Mouse (Mus musculus): ENCODE results near the gene Abhd17b. TPM values are rescaled to one million over a fixed set of nuclear protein-coding genes. Genes with fewer than 3 reads are reported as not detected.
"Not testable (repeated sequence)": the region's sequence is repeated elsewhere in the genome, so short reads cannot be mapped to it uniquely, and the experiment has no call there.

Abhd17b gene
- polyA plus RNA-seq, 1 experiment from 2014 or later = 29.1 TPM

DNA sequence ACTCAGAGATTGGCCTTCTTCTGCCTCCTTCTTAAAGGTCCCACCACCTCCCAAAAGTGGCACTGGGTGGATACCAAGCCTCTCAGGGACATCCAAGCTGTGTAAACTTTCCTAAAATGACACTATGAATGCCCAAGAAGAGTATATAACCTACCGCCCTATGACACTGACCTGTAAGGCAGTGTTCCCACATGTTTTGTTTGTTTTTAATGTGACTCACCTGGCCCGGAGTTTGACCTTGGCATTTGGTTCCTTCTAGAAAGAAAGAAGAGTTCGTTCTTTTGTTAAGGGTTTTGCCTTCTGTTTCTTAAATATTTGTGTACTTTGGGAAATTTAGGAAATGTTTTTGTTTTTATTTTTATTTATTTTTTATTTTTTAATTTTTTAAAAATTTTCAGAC lies 66.2 kb downstream of the Abhd17b start:
- Histone ChIP-seq H3K4me3 (replicated peaks) (no peak overlapping the region), H3K27me3 (no peaks in the 10 kb centered on the region), H3K4me1 (peaks cover 11% of the 10 kb centered on the region), H3K9me3 (replicated peaks) (no peaks in the 10 kb centered on the region), H3K9ac (no peak overlapping the region), H3K36me3 (no peaks in the 10 kb centered on the region), H3K4me2 (no peak overlapping the region), H3K27ac (no peak overlapping the region)
- ATAC-seq (replicated peaks; ENCODE audit: low FRiP score) = no peak
- 85% methylated on average over 3 of the region's 3 CpGs for WGBS

DNA sequence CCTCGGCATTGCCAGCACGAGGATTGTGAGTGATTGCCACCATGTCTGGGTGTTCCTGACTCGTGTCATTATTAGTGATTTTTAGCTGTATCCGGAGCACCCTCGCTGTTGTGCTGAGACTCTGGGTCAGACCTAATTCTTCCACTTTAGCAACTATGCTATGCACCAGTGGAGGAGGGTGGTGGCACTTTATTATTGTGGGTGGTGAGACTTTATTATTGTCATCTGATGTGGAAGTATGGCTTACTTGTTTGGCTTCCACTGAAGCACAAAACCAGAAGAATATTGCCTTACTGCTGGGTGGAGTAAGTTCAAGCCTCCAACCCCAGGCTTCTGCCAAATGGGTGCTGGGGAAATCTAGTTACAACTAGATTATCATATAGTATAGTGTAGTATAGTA lies 68.0 kb downstream of the Abhd17b start:
- Histone ChIP-seq H3K27ac (no peak overlapping the region), H3K27me3 (no peaks in the 10 kb centered on the region), H3K36me3 (no peaks in the 10 kb centered on the region), H3K4me2 (no peak overlapping the region), H3K4me1 (no peaks in the 10 kb centered on the region), H3K9me3 (replicated peaks) (no peaks in the 10 kb centered on the region), H3K9ac (no peak overlapping the region), H3K4me3 (replicated peaks) (no peak overlapping the region)
- no peak for ATAC-seq (replicated peaks; ENCODE audit: low FRiP score)
- WGBS = 95% methylated on average over 5 of the region's 5 CpGs

DNA sequence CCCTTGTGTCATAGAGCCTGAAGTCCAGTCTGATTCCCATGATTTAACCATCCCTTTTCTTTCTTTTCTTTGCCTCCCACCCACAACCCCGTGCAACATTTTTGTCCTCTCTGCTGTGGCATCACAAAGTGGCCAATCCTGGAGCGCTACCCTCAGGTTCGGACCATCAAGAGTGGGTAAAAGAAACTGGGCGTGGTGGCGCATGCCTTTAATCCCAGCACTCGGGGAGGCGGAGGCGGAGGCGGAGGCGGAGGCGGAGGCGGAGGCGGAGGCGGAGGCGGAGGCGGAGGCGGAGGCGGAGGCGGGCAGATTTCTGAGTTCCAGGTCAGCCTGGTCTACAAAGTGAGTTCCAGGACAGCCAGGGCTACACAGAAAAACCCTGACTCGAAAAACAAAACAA lies 70.3 kb downstream of the Abhd17b start:
- not testable (repeated sequence) for H3K36me3 ChIP-seq; H3K27ac ChIP-seq; H3K4me3 ChIP-seq (replicated peaks); H3K4me2 ChIP-seq; ATAC-seq (replicated peaks; ENCODE audit: low FRiP score); H3K27me3 ChIP-seq; H3K4me1 ChIP-seq; H3K9me3 ChIP-seq (replicated peaks); H3K9ac ChIP-seq
- WGBS = 95% methylated on average over 20 of the region's 20 CpGs

DNA sequence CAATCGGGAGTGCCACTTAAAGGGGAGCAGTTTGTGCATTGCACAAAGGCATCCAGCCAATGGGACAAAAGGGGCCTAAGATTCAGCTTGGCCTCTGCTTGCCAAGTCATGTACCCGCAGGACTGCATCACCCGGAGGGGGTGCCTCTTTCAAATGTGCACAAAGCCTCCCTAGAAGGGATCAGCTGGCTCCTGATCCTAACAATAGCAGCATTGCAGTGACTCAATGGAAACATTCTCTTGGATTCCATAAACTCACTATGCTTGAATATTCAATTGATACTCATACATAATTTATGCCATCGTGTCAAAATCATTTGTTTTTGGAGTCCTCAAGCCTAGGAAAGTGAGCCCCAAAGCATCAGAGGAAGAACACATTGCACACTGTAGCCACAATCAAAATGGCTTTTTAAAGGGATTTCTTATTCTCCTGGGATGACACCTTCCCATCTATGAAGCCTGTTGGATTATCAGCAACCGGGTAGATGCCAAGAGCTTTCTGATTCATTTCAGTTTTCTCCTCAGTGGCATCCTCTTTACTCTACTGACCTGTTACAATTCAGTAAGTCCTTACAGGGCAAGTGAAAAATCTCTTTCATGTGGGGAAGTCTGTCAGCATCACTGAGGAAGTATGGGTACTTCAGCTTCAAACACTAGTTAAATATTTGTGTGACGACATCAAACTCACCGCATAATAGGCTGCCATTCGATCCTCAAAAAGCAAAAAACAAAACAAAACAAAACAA lies 71.1 kb downstream of the Abhd17b start:
- Histone ChIP-seq H3K27me3 (no peaks in the 10 kb centered on the region), H3K4me1 (no peaks in the 10 kb centered on the region), H3K27ac (no peak overlapping the region), H3K4me3 (replicated peaks) (no peak overlapping the region), H3K4me2 (no peak overlapping the region), H3K36me3 (no peaks in the 10 kb centered on the region), H3K9ac (no peak overlapping the region), H3K9me3 (replicated peaks) (no peaks in the 10 kb centered on the region)
- 87% methylated on average over 8 of the region's 8 CpGs for WGBS
- no peak for ATAC-seq (replicated peaks; ENCODE audit: low FRiP score)

DNA sequence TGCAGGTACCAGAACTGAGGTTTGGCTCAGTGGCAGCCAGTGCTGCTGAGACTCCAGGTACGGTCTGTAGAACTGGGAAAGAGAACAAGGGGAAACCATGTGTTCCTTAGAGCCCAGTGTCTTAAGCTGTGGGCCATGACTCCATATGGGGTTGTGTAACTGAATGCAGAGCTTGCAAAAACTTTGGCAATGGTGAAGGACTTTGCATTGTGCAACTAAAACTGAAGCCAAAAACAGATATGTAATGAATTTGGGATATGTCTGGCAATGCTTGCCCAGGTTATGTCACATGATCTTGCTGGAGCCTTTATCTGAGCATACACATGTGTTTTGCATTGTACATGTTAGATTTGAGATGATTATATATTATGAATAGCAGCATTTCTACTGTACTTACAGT lies 72.2 kb downstream of the Abhd17b start:
- no peaks in the 10 kb centered on the region for H3K4me1 ChIP-seq
- no peak for ATAC-seq (replicated peaks; ENCODE audit: low FRiP score)
- no peak overlapping the region for H3K27ac ChIP-seq
- H3K36me3 ChIP-seq = no peaks in the 10 kb centered on the region
- H3K9me3 ChIP-seq (replicated peaks) = no peaks in the 10 kb centered on the region
- no peak overlapping the region for H3K9ac ChIP-seq
- no peak overlapping the region for H3K4me2 ChIP-seq
- no peaks in the 10 kb centered on the region for H3K27me3 ChIP-seq
- H3K4me3 ChIP-seq (replicated peaks) = no peak overlapping the region
- WGBS = 86% methylated on average over 1 of the region's 1 CpGs

DNA sequence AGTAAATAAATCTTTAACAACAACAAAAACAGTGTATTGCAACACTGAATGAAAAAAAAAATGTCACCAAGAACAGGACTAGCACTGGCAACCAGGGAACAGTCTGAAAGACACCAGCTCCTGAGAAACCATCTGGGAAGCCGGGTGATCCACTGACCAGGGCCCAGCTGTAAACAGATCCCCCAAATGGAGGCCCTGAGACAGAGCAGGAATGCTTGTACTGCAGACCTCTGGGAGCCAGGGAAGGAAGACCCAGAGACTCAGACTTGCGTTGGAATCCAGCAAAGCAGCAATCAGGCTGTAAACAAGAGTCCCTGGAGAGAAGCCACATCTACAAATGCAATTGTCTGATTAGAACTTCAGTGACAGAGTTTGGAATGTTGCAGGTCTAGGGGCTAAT lies 74.1 kb downstream of the Abhd17b start:
- Histone ChIP-seq H3K4me1 (no peaks in the 10 kb centered on the region), H3K9me3 (replicated peaks) (no peaks in the 10 kb centered on the region), H3K27me3 (no peaks in the 10 kb centered on the region), H3K4me3 (replicated peaks) (no peak overlapping the region), H3K4me2 (no peak overlapping the region), H3K9ac (no peak overlapping the region), H3K36me3 (no peaks in the 10 kb centered on the region), H3K27ac (no peak overlapping the region)
- WGBS = 28% methylated on average over 2 of the region's 2 CpGs
- no peak for ATAC-seq (replicated peaks; ENCODE audit: low FRiP score)

DNA sequence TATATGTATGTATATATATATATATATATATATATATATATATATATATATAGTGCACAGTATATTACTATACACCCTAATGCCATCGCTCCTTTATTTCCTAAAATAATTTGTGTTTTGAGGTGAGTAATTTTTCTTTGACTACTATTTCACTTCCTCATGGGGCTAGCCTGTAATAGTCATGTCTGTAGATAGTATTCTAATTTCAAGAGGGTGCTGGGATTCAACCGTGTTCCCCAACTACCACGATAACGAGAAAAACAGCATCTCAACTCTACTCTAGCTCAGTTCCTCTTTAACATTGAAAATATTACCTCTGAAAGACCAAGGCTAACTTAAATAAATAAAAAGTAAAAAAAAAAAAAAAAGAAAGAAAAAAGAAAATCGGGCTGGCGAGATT lies 75.4 kb downstream of the Abhd17b start:
- H3K4me3 ChIP-seq (replicated peaks) = no peak overlapping the region
- no peak for ATAC-seq (replicated peaks; ENCODE audit: low FRiP score)
- no peaks in the 10 kb centered on the region for H3K36me3 ChIP-seq
- H3K4me1 ChIP-seq = no peaks in the 10 kb centered on the region
- no peak overlapping the region for H3K27ac ChIP-seq
- WGBS = 94% methylated on average over 6 of the region's 6 CpGs
- no peaks in the 10 kb centered on the region for H3K9me3 ChIP-seq (replicated peaks)
- H3K4me2 ChIP-seq = no peak overlapping the region
- no peaks in the 10 kb centered on the region for H3K27me3 ChIP-seq
- no peak overlapping the region for H3K9ac ChIP-seq

DNA sequence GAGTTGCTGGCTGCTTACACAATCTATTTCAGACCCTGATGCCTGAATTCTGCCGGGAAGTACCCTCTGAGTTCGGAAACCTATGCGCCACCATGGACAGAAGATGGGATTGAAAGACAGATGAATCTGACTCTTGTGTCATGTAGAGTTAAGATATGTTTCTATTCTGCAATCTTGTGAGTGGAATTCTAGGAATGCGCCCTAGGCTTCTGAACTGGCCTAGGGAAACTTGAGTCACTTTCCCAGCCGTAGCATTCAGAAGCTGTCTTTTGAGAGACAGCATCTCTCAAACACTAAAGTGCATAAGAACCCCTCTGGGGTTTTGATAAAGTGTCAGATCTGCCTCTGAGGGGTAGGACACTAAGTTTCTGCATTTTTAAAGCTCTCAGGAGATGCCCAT lies 78.9 kb downstream of the Abhd17b start:
- Histone ChIP-seq H3K4me2 (no peak overlapping the region), H3K9ac (no peak overlapping the region), H3K27me3 (no peaks in the 10 kb centered on the region), H3K4me1 (no peaks in the 10 kb centered on the region), H3K4me3 (replicated peaks) (no peak overlapping the region), H3K36me3 (no peaks in the 10 kb centered on the region), H3K9me3 (replicated peaks) (no peaks in the 10 kb centered on the region), H3K27ac (no peak overlapping the region)
- no peak for ATAC-seq (replicated peaks; ENCODE audit: low FRiP score)
- WGBS = 84% methylated on average over 5 of the region's 5 CpGs

DNA sequence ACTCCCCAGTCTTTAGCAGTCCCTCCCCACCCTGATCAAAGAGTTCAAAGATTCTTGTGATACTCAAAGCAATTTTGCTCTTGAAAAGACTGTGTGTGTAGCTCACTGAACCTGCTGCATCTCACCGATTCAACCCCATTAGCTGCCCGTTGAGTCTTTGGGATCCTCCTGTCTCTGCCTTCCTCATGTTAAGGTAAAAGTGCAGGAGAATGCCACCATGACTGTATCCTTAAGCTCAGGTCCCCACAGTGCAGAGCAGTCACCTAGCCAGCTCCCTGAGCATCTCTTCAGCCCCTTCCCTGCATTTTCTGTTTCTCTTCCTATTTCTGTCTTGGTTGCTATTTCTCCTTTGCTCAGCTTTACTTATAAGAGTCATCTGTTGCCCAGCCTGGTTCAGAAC lies 80.2 kb downstream of the Abhd17b start:
- no peak overlapping the region for H3K27ac ChIP-seq
- no peaks in the 10 kb centered on the region for H3K9me3 ChIP-seq (replicated peaks)
- 95% methylated on average over 2 of the region's 2 CpGs for WGBS
- H3K4me1 ChIP-seq = no peaks in the 10 kb centered on the region
- H3K27me3 ChIP-seq = no peaks in the 10 kb centered on the region
- H3K9ac ChIP-seq = no peak overlapping the region
- no peak overlapping the region for H3K4me3 ChIP-seq (replicated peaks)
- no peaks in the 10 kb centered on the region for H3K36me3 ChIP-seq
- no peak for ATAC-seq (replicated peaks; ENCODE audit: low FRiP score)
- H3K4me2 ChIP-seq = no peak overlapping the region

DNA sequence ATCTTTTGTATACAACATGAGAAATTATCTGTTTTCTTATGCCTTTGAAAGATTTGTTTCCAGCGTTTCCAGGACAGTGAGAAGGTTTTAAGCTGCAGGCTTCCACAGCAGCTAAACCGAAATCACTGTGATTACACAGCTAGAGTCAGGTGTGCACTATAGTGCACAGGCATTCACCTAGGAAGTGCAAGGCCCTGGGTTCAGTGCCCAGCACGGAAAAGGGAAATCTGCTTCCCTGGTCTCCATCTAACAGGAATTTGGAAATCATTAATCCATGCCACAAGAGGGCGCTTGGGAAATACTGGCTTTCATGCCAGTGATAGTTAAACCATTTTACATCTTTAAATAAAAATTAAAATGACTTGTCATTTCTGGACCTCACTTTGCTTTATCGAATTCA lies 81.1 kb downstream of the Abhd17b start:
- ATAC-seq (replicated peaks; ENCODE audit: low FRiP score) = no peak
- Histone ChIP-seq H3K4me3 (replicated peaks) (no peak overlapping the region), H3K27ac (no peak overlapping the region), H3K4me1 (no peaks in the 10 kb centered on the region), H3K9me3 (replicated peaks) (no peaks in the 10 kb centered on the region), H3K36me3 (no peaks in the 10 kb centered on the region), H3K4me2 (no peak overlapping the region), H3K27me3 (no peaks in the 10 kb centered on the region), H3K9ac (no peak overlapping the region)
- 43% methylated on average over 5 of the region's 5 CpGs for WGBS

Other genes starting within 250 kb of the Abhd17b start
- 0.15 and 0.17 TPM in 2 replicates for gene Gda, start 179.7 kb upstream of the Abhd17b start, polyA plus RNA-seq (2015; fragmentation: Nextera tagmentation; extraction: Ambion mirVana)
- gene 1110059E24Rik, start 209 bp upstream of the Abhd17b start, polyA plus RNA-seq (2015; fragmentation: Nextera tagmentation; extraction: Ambion mirVana) = 61.9 and 62.2 TPM in 2 replicates
- 23.8 and 24.5 TPM in 2 replicates for gene Cemip2, start 125.2 kb downstream of the Abhd17b start, polyA plus RNA-seq (2015; fragmentation: Nextera tagmentation; extraction: Ambion mirVana)